In genomic region chr2:93439352-93439771, GRCm38 (mm10) we compare ENCODE assay signal across 10 mouse cellular contexts. TPM values are rescaled to one million over a fixed set of nuclear protein-coding genes. Genes with fewer than 3 reads are reported as not detected.
DNase-seq lines count a peak whose midpoint lies in the region; ATAC-seq and TF ChIP-seq lines count a peak whose summit lies in the region.
"Had no signal": no experiment of that assay in that cellular context is flagged by ENCODE, and none has a peak within 500 bp of the region (broad histone marks: within the 10 kb centered on the region; RNA-seq: fewer than 3 reads in every experiment).

No protein-coding gene starts in this region.

- no peaks in the 10 kb centered on the region for H3K36me3 ChIP-seq in lung, embryonic 14.5 days (ENCODE audit: insufficient read depth)
- H3K36me3 ChIP-seq in hindbrain, embryonic 16.5 days (ENCODE audit: control insufficient read depth, insufficient read depth, low read length) = no peaks in the 10 kb centered on the region
- no peaks in the 10 kb centered on the region for H3K36me3 ChIP-seq in kidney, embryonic 14.5 days (ENCODE audit: control insufficient read depth, insufficient read depth, low read length)
- H3K36me3 ChIP-seq in neural tube, embryonic 15.5 days = no peaks in the 10 kb centered on the region
- H3K36me3 ChIP-seq: G1E had no signal

- no peaks in the 10 kb centered on the region for H3K9me3 ChIP-seq in lung, embryonic 14.5 days (ENCODE audit: low read depth, low read length)
- no peaks in the 10 kb centered on the region for H3K9me3 ChIP-seq in hindbrain, embryonic 16.5 days (ENCODE audit: control insufficient read depth, low read length)
- no peaks in the 10 kb centered on the region for H3K9me3 ChIP-seq in kidney, embryonic 14.5 days (ENCODE audit: control insufficient read depth, low read length)
- H3K9me3 ChIP-seq in neural tube, embryonic 15.5 days (replicated peaks) = no peaks in the 10 kb centered on the region
- H3K9me3 ChIP-seq: G1E; liver, embryonic 15.5 days had no signal

- no peaks in the 10 kb centered on the region for H3K27me3 ChIP-seq in lung, embryonic 14.5 days (ENCODE audit: insufficient read depth, low read length)
- H3K27me3 ChIP-seq in hindbrain, embryonic 16.5 days (replicated peaks; ENCODE audit: control insufficient read depth, insufficient read depth, low read length) = no peaks in the 10 kb centered on the region; the same call in 1 of the 2 replicates
- 0 out of 2 replicates have a peak, but pooled peaks cover 4% of the 10 kb centered on the region for H3K27me3 ChIP-seq in kidney, embryonic 14.5 days (ENCODE audit: control insufficient read depth, insufficient read depth, low read length)
- H3K27me3 ChIP-seq in neural tube, embryonic 15.5 days (replicated peaks) = no peaks in the 10 kb centered on the region
- H3K27me3 ChIP-seq: liver, embryonic 15.5 days had no signal

- no peak overlapping the region for H3K9ac ChIP-seq in lung, embryonic 14.5 days
- H3K9ac ChIP-seq in hindbrain, embryonic 16.5 days (ENCODE audit: low read depth, low read length) = no peak overlapping the region
- H3K9ac ChIP-seq in kidney, embryonic 14.5 days (ENCODE audit: low read depth, low read length) = 0 out of 2 replicates have a peak overlapping the region, but pooled peaks have one; percentile 12
- H3K9ac ChIP-seq in neural tube, embryonic 15.5 days (replicated peaks) = no peak overlapping the region
- H3K9ac ChIP-seq: liver, embryonic 15.5 days had no signal

- no peak for DNase-seq in lung, embryonic 14.5 days
- no peak for DNase-seq in lung, postnatal 10 days
- no peak for DNase-seq in spleen, postnatal 36 days (ENCODE audit: low spot score in 2 of 2)
- DNase-seq in MN1 (ENCODE audit: low spot score) = no peak
- DNase-seq: cerebellum, adult 9-11 months had no signal

- no peak overlapping the region for H3K27ac ChIP-seq in lung, embryonic 14.5 days (ENCODE audit: low read depth)
- H3K27ac ChIP-seq in hindbrain, embryonic 16.5 days (ENCODE audit: low read depth, low read length) = peak overlapping the region; percentile 25; the same call in 1 of the 2 replicates
- H3K27ac ChIP-seq in kidney, embryonic 14.5 days (ENCODE audit: low read depth, low read length) = peak overlapping the region; percentile 83
- no peak overlapping the region for H3K27ac ChIP-seq in neural tube, embryonic 15.5 days (replicated peaks)
- H3K27ac ChIP-seq: liver, embryonic 15.5 days had no signal

- 49% methylated on average over 9 of the region's 9 CpGs for WGBS in lung, embryonic 14.5 days
- 60% methylated on average over 9 of the region's 9 CpGs for WGBS in hindbrain, embryonic 16.5 days
- 12% methylated on average over 9 of the region's 9 CpGs for WGBS in kidney, embryonic 14.5 days
- 39% methylated on average over 9 of the region's 9 CpGs for WGBS in neural tube, embryonic 15.5 days

- H3K4me3 ChIP-seq in lung, embryonic 14.5 days (ENCODE audit: low read depth, low read length) = no peak overlapping the region
- no peak overlapping the region for H3K4me3 ChIP-seq in hindbrain, embryonic 16.5 days (ENCODE audit: low read length)
- no peak overlapping the region for H3K4me3 ChIP-seq in kidney, embryonic 14.5 days (ENCODE audit: low read length)
- H3K4me3 ChIP-seq in neural tube, embryonic 15.5 days (replicated peaks) = no peak overlapping the region
- H3K4me3 ChIP-seq: liver, embryonic 15.5 days had no signal

- ATAC-seq in lung, embryonic 14.5 days (ENCODE audit: insufficient read depth) = peak; percentile 16; the same call in 1 of the 2 replicates
- ATAC-seq in hindbrain, embryonic 16.5 days = no peak
- ATAC-seq in kidney, embryonic 14.5 days (ENCODE audit: low FRiP score, low TSS enrichment) = peak; percentile 73
- 0 out of 2 replicates have a peak, but pooled peaks have one; percentile 4 for ATAC-seq in neural tube, embryonic 15.5 days (ENCODE audit: low FRiP score)

- no peak overlapping the region for H3K4me2 ChIP-seq in lung, embryonic 14.5 days
- no peak overlapping the region for H3K4me2 ChIP-seq in hindbrain, embryonic 16.5 days (ENCODE audit: low read length)
- no peak overlapping the region for H3K4me2 ChIP-seq in kidney, embryonic 14.5 days (replicated peaks; ENCODE audit: low read depth, low read length)
- H3K4me2 ChIP-seq in neural tube, embryonic 15.5 days = no peak overlapping the region
- H3K4me2 ChIP-seq: liver, embryonic 15.5 days had no signal

- TF ChIP-seq CTCF in lung, embryonic 14.5 days (IDR thresholded peaks at IDR 0.05; ENCODE audit: low read depth) = no peak

- H3K4me1 ChIP-seq in lung, embryonic 14.5 days (ENCODE audit: insufficient read depth) = 0 out of 2 replicates have a peak, but pooled peaks cover 2% of the 10 kb centered on the region
- H3K4me1 ChIP-seq in hindbrain, embryonic 16.5 days (ENCODE audit: control insufficient read depth, insufficient read depth, low read depth, low read length) = peaks cover 6% of the 10 kb centered on the region; the same call in 1 of the 2 replicates
- H3K4me1 ChIP-seq in kidney, embryonic 14.5 days (ENCODE audit: control insufficient read depth, insufficient read depth, low read length) = peaks cover 37% of the 10 kb centered on the region
- peaks cover 26% of the 10 kb centered on the region for H3K4me1 ChIP-seq in neural tube, embryonic 15.5 days

RNA-seq across cellular contexts. Expression of gene Cd82, which starts 23.6 kb away (rescaled TPM):
- 21.7 and 22.2 TPM in 2 replicates for polyA plus RNA-seq in lung, embryonic 14.5 days (2014; fragmentation: Nextera tagmentation; extraction: Ambion mirVana)
- polyA plus RNA-seq in hindbrain, embryonic 16.5 days (2015; fragmentation: Nextera tagmentation; extraction: Ambion mirVana) = 24.5 and 26.8 TPM in 2 replicates
- polyA plus RNA-seq in kidney, embryonic 14.5 days (2014; fragmentation: Nextera tagmentation; extraction: Ambion mirVana) = 17.4 and 27.4 TPM in 2 replicates
- polyA plus RNA-seq in neural tube, embryonic 15.5 days (2015; fragmentation: Nextera tagmentation; extraction: Ambion mirVana) = 22.4 and 68.9 TPM in 2 replicates

Comparison
In these comparisons a context has a peak if more than half of its experiments do, and no peak if none do; other contexts are left out.
1. H3K27ac ChIP-seq: peak in hindbrain, embryonic 16.5 days (single experiment) and kidney, embryonic 14.5 days (single experiment); none in lung, embryonic 14.5 days (single experiment) and neural tube, embryonic 15.5 days (single experiment).